Mouse (Mus musculus): ENCODE results near the gene Atg7. TPM values are rescaled to one million over a fixed set of nuclear protein-coding genes. Genes with fewer than 3 reads are reported as not detected.

The Atg7 gene
- polyA plus RNA-seq, 1 experiment from 2014 or later = 19.2 TPM

DNA sequence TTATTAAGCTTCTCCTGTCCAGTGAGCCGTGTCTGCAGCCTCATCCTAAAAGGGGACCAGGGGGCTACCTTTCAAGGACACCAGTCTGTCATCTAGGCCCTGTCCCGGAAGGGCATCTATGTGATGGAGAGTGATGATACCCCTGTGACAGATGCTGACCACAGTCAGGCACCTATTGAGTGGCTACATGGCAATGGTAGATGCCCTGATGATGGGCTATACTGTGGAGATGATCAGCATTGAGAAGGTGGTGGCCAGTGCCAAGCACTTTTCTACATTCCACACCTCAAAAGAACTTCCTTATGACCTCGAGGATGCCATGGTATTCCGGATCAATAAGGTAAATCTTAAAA lies 95.8 kb downstream of the Atg7 start:
- Histone ChIP-seq H3K27ac (no peak overlapping the region), H3K27me3 (replicated peaks) (0 out of 2 replicates have a peak, but pooled peaks cover 6% of the 10 kb centered on the region), H3K4me1 (peaks cover 6% of the 10 kb centered on the region; the same call in 1 of the 2 replicates), H3K4me3 (peak overlapping the region; percentile 38; the same call in 1 of the 2 replicates), H3K9me3 (no peaks in the 10 kb centered on the region), H3K36me3 (peaks cover 10% of the 10 kb centered on the region), H3K9ac (peak overlapping the region; percentile 66; the same call in 1 of the 2 replicates), H3K4me2 (replicated peaks) (peak overlapping the region; percentile 70)
- peak; percentile 29; the same call in 1 of the 2 replicates for ATAC-seq (ENCODE audit: low FRiP score, low read depth)
- WGBS = 86% methylated on average over 4 of the region's 4 CpGs

DNA sequence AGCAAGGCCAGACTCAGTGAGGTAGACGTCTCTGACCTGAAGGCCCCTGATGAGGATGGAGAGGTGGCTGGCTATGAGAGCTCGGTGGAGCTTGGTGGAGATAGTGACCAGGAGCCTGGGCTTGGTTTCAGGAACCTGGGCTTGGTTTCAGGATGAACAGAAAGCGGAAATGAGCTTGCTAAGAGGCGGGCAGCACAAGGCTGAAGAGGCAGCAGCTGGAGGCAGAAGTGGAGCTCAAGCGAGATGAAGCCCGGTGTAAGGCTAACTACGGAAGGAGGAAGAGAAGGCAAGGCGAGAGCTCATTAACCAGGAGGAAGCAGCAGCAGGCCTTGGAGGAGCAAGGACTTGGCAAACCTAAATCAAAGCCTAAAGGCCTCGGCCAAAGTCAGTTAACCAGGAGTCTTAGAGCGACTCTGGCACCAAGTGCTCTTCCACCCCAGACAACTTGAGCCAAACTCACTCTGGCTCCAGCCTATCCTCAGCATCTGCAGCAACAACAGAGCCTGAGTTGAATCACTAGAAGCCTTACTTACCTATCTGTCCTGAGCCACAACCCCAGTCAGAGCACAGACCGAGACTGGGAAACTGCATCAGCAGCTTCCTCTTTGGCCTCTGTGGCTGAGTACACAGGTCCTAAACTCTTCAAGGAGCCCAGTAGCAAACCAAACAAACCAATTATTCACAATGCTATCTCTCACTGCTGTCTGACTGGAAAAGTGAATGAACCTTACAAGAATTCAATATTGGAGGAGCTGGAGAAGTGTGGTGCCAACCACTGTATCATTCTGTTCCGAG lies 99.5 kb downstream of the Atg7 start:
- H3K27me3 ChIP-seq (replicated peaks) = 0 out of 2 replicates have a peak, but pooled peaks cover 1% of the 10 kb centered on the region
- peaks cover 10% of the 10 kb centered on the region for H3K36me3 ChIP-seq
- H3K4me2 ChIP-seq (replicated peaks) = no peak overlapping the region
- H3K27ac ChIP-seq = no peak overlapping the region
- H3K9ac ChIP-seq = no peak overlapping the region
- no peak overlapping the region for H3K4me3 ChIP-seq
- peaks cover 6% of the 10 kb centered on the region; the same call in 1 of the 2 replicates for H3K4me1 ChIP-seq
- 90% methylated on average over 12 of the region's 12 CpGs for WGBS
- no peak for ATAC-seq (ENCODE audit: low FRiP score, low read depth)
- H3K9me3 ChIP-seq = no peaks in the 10 kb centered on the region

DNA sequence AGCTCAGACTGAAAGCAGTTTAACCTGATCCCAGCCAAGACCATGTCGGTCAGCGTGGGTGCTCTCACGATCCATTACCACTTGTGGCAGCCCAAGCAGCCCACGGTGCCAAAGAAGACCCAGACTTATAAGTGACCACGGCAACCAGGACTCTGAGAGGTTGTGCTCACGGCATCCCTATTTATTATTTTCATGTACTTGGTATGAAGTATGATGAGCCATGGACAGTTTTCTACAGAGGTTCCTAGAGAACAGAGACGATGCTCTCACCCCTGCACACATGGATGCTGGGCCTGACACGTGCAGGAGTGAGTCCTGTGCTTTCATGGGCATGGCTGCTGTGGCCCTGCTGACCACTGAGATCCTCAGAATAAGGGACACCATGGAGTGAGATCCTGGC lies 100.2 kb downstream of the Atg7 start:
- no peak overlapping the region for H3K27ac ChIP-seq
- H3K9ac ChIP-seq = no peak overlapping the region
- WGBS = 94% methylated on average over 8 of the region's 8 CpGs

DNA sequence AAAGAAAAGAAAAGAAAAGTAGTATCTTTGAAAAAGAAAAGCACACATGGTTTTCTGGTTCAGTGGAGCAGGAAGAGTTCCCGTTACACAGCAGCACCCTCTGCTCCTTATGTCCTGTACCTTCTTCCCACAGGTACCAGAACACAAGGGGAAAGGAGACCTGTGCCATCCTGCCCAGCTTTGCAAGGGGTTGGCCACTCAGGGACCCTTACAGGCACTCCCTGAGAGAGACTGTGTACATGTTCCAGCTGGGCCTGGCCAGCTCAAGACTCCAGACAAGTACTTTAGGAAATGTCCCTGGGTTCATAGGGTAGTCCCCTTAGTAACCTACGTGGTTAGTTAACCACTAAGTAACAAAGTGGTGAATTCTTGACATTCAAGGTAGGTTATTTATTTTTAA lies 100.9 kb downstream of the Atg7 start:
- H3K9ac ChIP-seq = no peak overlapping the region
- H3K9me3 ChIP-seq = no peaks in the 10 kb centered on the region
- H3K4me1 ChIP-seq = no peaks in the 10 kb centered on the region
- H3K27me3 ChIP-seq (replicated peaks) = no peaks in the 10 kb centered on the region
- peaks cover 10% of the 10 kb centered on the region for H3K36me3 ChIP-seq
- 87% methylated on average over 2 of the region's 2 CpGs for WGBS
- no peak overlapping the region for H3K4me3 ChIP-seq
- ATAC-seq (ENCODE audit: low FRiP score, low read depth) = no peak
- H3K4me2 ChIP-seq (replicated peaks) = no peak overlapping the region
- H3K27ac ChIP-seq = no peak overlapping the region

More for the DNA sequence above, 100.2 kb downstream of the Atg7 start:
- H3K4me3 ChIP-seq = no peak overlapping the region
- H3K4me1 ChIP-seq = peaks cover 6% of the 10 kb centered on the region; the same call in 1 of the 2 replicates
- ATAC-seq (ENCODE audit: low FRiP score, low read depth) = no peak
- no peaks in the 10 kb centered on the region for H3K9me3 ChIP-seq
- H3K36me3 ChIP-seq = peaks cover 10% of the 10 kb centered on the region
- no peaks in the 10 kb centered on the region for H3K27me3 ChIP-seq (replicated peaks)
- H3K4me2 ChIP-seq (replicated peaks) = no peak overlapping the region

DNA sequence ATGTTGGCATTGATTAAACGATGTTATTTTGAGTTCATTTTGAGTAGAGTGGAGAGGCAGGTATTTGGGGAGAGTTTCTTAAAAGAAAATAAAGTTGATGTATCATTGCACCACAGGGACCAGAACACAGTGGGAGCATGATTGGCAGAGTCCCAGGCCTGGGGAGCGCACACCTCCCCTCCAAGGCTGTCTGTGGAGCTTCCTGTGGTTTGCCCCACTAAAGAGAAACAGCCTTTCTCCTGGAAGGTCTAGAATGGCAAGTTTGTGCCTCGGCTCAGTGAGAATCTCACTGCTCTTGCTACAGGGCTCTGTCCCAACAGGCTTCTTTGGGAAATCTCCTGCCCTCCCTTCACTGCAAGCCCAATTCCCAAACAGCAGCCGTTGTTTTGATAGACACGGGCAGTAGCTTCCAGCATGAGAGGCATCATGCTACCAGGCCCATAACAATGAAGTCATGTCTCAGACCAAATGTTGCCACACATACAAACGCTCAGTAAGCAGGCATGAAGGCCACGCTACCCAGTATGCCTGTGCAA lies 103.6 kb downstream of the Atg7 start:
- WGBS = 83% methylated on average over 7 of the region's 7 CpGs
- H3K9ac ChIP-seq = no peak overlapping the region
- no peak overlapping the region for H3K27ac ChIP-seq
- no peaks in the 10 kb centered on the region for H3K4me1 ChIP-seq
- no peaks in the 10 kb centered on the region for H3K9me3 ChIP-seq
- no peaks in the 10 kb centered on the region for H3K27me3 ChIP-seq (replicated peaks)
- no peak overlapping the region for H3K4me2 ChIP-seq (replicated peaks)
- no peak for ATAC-seq (ENCODE audit: low FRiP score, low read depth)
- peaks cover 4% of the 10 kb centered on the region; the same call in 1 of the 2 replicates for H3K36me3 ChIP-seq
- no peak overlapping the region for H3K4me3 ChIP-seq

DNA sequence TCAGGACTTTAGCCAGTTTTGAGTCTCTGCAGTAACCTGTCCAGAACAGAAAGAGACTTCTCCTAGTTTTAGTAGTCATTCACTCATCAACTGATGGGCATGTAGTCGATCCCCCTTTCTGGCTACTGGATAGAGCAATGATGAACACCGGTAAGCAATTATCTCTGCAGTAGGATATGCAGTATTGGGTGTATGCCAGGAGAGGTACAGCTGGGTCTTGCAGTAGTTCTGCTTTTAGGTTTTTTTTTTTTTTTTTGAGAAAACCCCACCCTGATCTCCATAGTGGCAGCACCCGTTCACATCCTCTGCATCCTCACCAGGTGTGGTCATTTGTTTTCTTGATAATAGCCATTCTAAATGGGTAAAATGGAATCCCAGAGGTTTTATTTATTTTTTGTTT lies 105.5 kb downstream of the Atg7 start:
- H3K9ac ChIP-seq = no peak overlapping the region
- ATAC-seq (ENCODE audit: low FRiP score, low read depth) = no peak
- H3K27me3 ChIP-seq (replicated peaks) = no peaks in the 10 kb centered on the region
- H3K9me3 ChIP-seq = no peaks in the 10 kb centered on the region
- no peak overlapping the region for H3K4me2 ChIP-seq (replicated peaks)
- WGBS = 90% methylated on average over 3 of the region's 3 CpGs
- H3K27ac ChIP-seq = no peak overlapping the region
- no peaks in the 10 kb centered on the region for H3K4me1 ChIP-seq
- no peaks in the 10 kb centered on the region for H3K36me3 ChIP-seq
- no peak overlapping the region for H3K4me3 ChIP-seq

DNA sequence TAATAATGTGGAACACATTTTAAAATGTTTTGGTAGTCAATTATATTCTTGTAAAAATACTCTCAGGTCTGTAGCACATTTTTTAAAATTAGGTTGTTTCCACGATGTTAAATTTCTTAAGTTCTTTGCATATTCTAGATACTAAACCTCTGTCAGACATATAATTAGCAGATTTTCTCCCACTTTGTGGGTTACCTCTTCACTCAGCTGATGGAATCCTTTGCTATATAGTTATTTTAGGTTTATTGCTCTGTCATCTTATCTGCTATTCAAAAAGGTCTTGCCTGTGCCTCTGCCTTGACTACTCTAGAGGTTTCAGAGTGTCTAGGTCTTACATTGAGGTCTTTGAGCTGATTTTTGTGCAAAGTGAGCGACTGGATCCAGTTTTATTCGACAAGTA lies 106.0 kb downstream of the Atg7 start:
- no peak overlapping the region for H3K4me3 ChIP-seq
- H3K36me3 ChIP-seq = no peaks in the 10 kb centered on the region
- H3K9ac ChIP-seq = no peak overlapping the region
- ATAC-seq (ENCODE audit: low FRiP score, low read depth) = no peak
- no peaks in the 10 kb centered on the region for H3K27me3 ChIP-seq (replicated peaks)
- 95% methylated on average over 3 of the region's 3 CpGs for WGBS
- H3K9me3 ChIP-seq = no peaks in the 10 kb centered on the region
- no peak overlapping the region for H3K4me2 ChIP-seq (replicated peaks)
- H3K27ac ChIP-seq = no peak overlapping the region
- H3K4me1 ChIP-seq = no peaks in the 10 kb centered on the region

DNA sequence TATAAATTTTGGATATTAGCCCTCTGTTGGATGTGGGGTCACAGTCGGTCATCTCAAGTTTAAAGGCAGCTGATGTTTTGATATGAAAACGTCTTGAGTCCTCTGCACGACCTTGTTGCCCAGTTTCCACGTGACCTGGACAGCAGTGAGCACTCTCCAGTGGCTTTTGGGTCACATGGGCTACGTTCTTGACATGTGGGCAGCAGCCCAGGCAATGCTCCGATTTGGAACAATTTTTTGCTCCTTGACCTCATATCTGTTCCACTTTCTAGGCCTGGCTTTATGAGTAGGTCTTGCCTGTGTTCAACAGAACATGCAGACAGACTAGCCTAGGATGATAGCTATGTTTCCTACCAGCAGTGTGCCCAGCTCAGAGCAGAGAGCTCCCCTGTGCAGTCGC lies 115.9 kb downstream of the Atg7 start:
- H3K4me3 ChIP-seq = no peak overlapping the region
- H3K9ac ChIP-seq = no peak overlapping the region
- 84% methylated on average over 7 of the region's 7 CpGs for WGBS
- no peaks in the 10 kb centered on the region for H3K4me1 ChIP-seq
- H3K27me3 ChIP-seq (replicated peaks) = no peaks in the 10 kb centered on the region
- no peak overlapping the region for H3K4me2 ChIP-seq (replicated peaks)
- ATAC-seq (ENCODE audit: low FRiP score, low read depth) = no peak
- H3K36me3 ChIP-seq = no peaks in the 10 kb centered on the region
- no peaks in the 10 kb centered on the region for H3K9me3 ChIP-seq
- H3K27ac ChIP-seq = no peak overlapping the region

DNA sequence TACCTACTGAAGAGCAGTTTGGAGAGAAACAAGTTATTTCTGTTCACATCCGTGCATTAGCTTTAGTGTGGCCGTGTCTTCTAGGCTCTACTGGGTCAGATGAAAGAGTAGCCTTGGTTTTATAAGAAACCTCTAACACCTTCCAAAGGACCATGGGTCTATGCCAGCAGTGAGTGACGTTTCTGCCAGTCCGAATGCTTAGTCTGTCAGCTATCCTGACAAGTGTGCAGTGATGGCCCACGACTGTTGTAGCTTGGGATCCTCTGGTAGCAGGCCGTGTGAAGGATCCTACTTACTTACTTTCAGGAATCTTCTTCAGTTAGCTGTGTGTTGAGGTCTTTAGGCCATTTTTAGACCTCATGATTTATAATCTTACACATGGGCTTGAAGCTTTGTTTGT lies 123.4 kb downstream of the Atg7 start:
- Histone ChIP-seq H3K9me3 (no peaks in the 10 kb centered on the region), H3K27me3 (replicated peaks) (no peaks in the 10 kb centered on the region), H3K4me3 (no peak overlapping the region), H3K4me1 (no peaks in the 10 kb centered on the region), H3K9ac (no peak overlapping the region), H3K36me3 (no peaks in the 10 kb centered on the region), H3K27ac (no peak overlapping the region), H3K4me2 (replicated peaks) (no peak overlapping the region)
- 92% methylated on average over 6 of the region's 6 CpGs for WGBS
- no peak for ATAC-seq (ENCODE audit: low FRiP score, low read depth)

DNA sequence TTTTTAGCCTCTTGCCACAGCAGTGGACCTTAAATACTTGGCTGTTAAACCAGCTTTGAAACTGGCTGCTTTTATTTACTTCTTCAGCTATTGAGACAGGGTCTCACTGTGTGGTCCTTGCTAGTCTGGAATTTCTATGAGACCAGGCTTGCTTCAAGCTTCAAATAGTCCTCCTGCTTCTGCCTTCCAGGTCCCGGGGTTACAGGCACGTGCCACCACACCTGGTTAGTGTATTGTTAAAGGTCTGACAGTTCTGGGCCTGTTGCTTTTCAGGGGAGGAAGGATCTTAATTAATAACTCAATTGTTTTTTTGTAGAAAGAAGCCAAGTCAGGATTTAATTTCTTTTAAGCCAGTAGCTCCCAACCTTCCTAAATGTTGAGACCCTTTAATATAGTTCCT lies 124.8 kb downstream of the Atg7 start:
- no peaks in the 10 kb centered on the region for H3K27me3 ChIP-seq (replicated peaks)
- no peaks in the 10 kb centered on the region for H3K36me3 ChIP-seq
- H3K4me2 ChIP-seq (replicated peaks) = no peak overlapping the region
- ATAC-seq (ENCODE audit: low FRiP score, low read depth) = no peak
- H3K27ac ChIP-seq = no peak overlapping the region
- H3K4me1 ChIP-seq = no peaks in the 10 kb centered on the region
- no peak overlapping the region for H3K9ac ChIP-seq
- no peaks in the 10 kb centered on the region for H3K9me3 ChIP-seq
- WGBS = 62% methylated on average over 2 of the region's 2 CpGs
- no peak overlapping the region for H3K4me3 ChIP-seq

DNA sequence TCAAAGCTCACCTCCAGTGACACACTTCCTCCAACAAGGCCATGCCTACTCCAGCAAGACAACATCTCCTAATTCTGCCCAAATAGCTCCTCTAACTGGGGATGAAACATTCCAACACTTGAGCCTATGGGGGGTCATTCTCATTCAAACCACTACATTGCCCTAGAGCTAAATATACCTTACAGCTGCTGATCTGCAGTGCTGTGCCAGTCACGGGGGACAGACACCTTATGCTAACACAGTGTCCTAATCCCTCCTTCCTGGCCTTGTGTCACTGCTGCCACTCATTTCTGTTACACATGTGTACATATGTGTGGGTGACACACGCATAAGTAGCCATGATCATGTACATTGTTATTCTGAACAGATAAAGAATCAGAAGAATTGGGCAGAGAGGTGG lies 127.4 kb downstream of the Atg7 start:
- Histone ChIP-seq H3K27ac (no peak overlapping the region), H3K4me3 (no peak overlapping the region), H3K36me3 (no peaks in the 10 kb centered on the region), H3K4me1 (no peaks in the 10 kb centered on the region), H3K9ac (no peak overlapping the region), H3K4me2 (replicated peaks) (no peak overlapping the region), H3K9me3 (no peaks in the 10 kb centered on the region), H3K27me3 (replicated peaks) (no peaks in the 10 kb centered on the region)
- WGBS = 80% methylated on average over 2 of the region's 2 CpGs
- ATAC-seq (ENCODE audit: low FRiP score, low read depth) = no peak

DNA sequence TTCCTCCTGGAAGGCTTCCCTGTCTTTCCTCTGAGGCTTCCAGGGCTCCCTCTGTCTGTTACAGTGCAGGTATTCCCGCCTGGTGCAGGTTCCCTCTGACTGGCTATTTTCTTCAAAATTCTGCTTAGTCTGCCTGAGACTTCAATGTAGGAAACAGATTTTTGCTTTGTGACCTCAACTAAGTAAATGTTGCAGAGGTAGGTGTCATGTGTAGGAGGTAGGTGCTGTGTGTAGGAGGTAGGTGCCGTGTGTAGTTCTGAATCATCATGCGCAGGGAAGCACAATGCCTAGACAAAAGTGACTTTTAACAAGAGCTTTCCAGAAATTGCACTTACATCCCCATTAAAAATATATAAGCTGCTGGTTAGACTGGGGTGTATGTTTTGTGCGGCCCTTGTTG lies 128.6 kb downstream of the Atg7 start:
- no peak for ATAC-seq (ENCODE audit: low FRiP score, low read depth)
- H3K4me3 ChIP-seq = no peak overlapping the region
- no peaks in the 10 kb centered on the region for H3K27me3 ChIP-seq (replicated peaks)
- H3K9me3 ChIP-seq = no peaks in the 10 kb centered on the region
- no peak overlapping the region for H3K27ac ChIP-seq
- H3K4me2 ChIP-seq (replicated peaks) = no peak overlapping the region
- 91% methylated on average over 4 of the region's 4 CpGs for WGBS
- H3K36me3 ChIP-seq = no peaks in the 10 kb centered on the region
- H3K9ac ChIP-seq = no peak overlapping the region
- H3K4me1 ChIP-seq = no peaks in the 10 kb centered on the region

DNA sequence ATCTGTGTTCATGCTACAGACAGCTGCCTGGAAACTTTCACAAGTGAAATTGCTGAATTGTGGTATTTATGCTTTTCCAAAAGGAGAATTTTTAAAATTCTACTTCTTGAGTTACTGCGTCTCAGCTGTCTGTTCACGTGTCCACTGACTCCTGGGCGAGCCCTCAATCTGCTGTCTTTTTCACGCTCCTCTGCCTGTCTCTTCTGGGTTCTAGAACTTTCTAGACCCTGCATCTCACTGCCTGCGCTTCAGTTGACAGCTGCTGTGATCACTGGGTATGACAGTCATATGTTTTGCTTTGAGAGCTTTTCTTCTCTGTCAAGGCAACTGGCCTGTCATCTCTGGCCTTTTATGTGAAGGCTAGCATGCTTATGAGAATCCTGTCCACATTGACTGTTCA lies 132.3 kb downstream of the Atg7 start:
- H3K27ac ChIP-seq = no peak overlapping the region
- 94% methylated on average over 5 of the region's 5 CpGs for WGBS
- H3K27me3 ChIP-seq (replicated peaks) = no peaks in the 10 kb centered on the region
- no peak overlapping the region for H3K4me3 ChIP-seq
- no peaks in the 10 kb centered on the region for H3K36me3 ChIP-seq
- peaks cover 20% of the 10 kb centered on the region for H3K4me1 ChIP-seq
- H3K4me2 ChIP-seq (replicated peaks) = no peak overlapping the region
- ATAC-seq (ENCODE audit: low FRiP score, low read depth) = no peak
- H3K9ac ChIP-seq = no peak overlapping the region
- no peaks in the 10 kb centered on the region for H3K9me3 ChIP-seq

Data from neural tube, embryonic 12.5 days (tissue).